Mouse (Mus musculus) midbrain, embryonic 14.5 days (tissue): ENCODE results near the gene Degs2. TPM values are rescaled to one million over a fixed set of nuclear protein-coding genes. Genes with fewer than 3 reads are reported as not detected.

Experiments used
- ATAC-seq: fragments of 200-750 bp; cut with Nextera tagmentation; 2 replicates; pipeline ENCODE4 v1.8.0; 2017; ENCODE audit warnings: moderate number of reproducible peaks, moderate library complexity; ENCODE audit not compliant: low FRiP score, low TSS enrichment
- DNase-seq: peaks from one replicate; pipeline ENCODE4 v3.0.0-alpha.2; 2015
- H3K27ac ChIP-seq: fragments of 300-500 bp; sonication (generic); replicated peaks from 2 replicates; pipeline ENCODE4 v1.5.1; 2014; ENCODE audit warnings: mild to moderate bottlenecking, low read depth, low read length, moderate library complexity
- H3K27me3 ChIP-seq: fragments of 300-500 bp; sonication (generic); 2 replicates; pipeline ENCODE4 v1.6.1; 2014; ENCODE audit warnings: low read length, control low read depth, mixed read lengths; ENCODE audit not compliant: control insufficient read depth, insufficient read depth
- H3K36me3 ChIP-seq: fragments of 300-500 bp; sonication (generic); 2 replicates; pipeline ENCODE4 v1.6.1; 2014; ENCODE audit warnings: low read length, control low read depth; ENCODE audit not compliant: control insufficient read depth, insufficient read depth
- H3K4me1 ChIP-seq: fragments of 300-500 bp; sonication (generic); 2 replicates; pipeline ENCODE4 v1.6.1; 2014; ENCODE audit warnings: mild to moderate bottlenecking, antibody characterized with exemption, low read length, control low read depth; ENCODE audit not compliant: control insufficient read depth, insufficient read depth
- H3K4me2 ChIP-seq: fragments of 300-500 bp; sonication (generic); 2 replicates; pipeline ENCODE4 v1.6.1; 2014; ENCODE audit warnings: mild to moderate bottlenecking, low read length, moderate library complexity
- H3K4me3 ChIP-seq: fragments of 300-500 bp; sonication (generic); replicated peaks from 2 replicates; pipeline ENCODE4 v1.5.1; 2014; ENCODE audit warnings: low read depth, low read length
- H3K9ac ChIP-seq: fragments of 300-500 bp; sonication (generic); replicated peaks from 2 replicates; pipeline ENCODE4 v1.6.1; 2014; ENCODE audit warnings: mild to moderate bottlenecking, low read length, moderate library complexity
- H3K9me3 ChIP-seq: fragments of 300-500 bp; sonication (generic); 2 replicates; pipeline ENCODE4 v1.6.1; 2016; ENCODE audit warnings: low read length, control low read depth, mixed read lengths; ENCODE audit not compliant: control insufficient read depth
- WGBS: fragments of 180-500 bp; shearing (Covaris S2); extraction: QIAGEN DNeasy Blood & Tissue Kit; methylation state at CpG from one replicate; pipeline ENCODE4 v1.1.7; 2014; 5-methylcytosine and 5-hydroxymethylcytosine counted together
- polyA plus RNA-seq: library from polyadenylated mRNA; unstranded; fragments of >200 nt; fragmentation: Nextera tagmentation; extraction: Ambion mirVana; gene quantifications from 2 replicates; pipeline ENCODE4 v1.2.1, GENCODE M21; 2014

The Degs2 gene
- polyA plus RNA-seq, 1 experiment from 2014 or later, result 2.8 TPM

DNA sequence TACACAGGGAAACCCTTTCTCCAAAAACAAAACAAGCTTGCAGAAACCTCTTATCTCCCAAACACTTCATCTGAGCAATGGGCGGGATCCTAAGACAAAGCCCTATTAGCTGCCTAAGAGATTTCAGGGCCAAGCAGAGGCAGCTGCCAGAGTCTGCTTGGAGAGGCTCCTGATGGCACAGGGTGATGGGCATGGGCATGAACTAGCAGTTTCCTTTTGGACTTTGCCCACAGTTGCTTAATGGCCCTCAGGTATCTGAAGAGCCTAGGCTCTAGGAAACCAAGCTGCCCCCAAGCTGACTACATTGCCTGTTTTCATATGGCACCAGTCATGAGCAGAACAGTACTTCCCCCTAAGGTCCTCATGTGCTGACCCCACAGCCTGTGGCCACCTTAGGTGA is 7.9 kb downstream of the Degs2 start:
- 93% methylated on average over 1 of the region's 1 CpGs for WGBS
- ATAC-seq, result no peak
- H3K36me3 ChIP-seq, result peaks cover 12% of the 10 kb centered on the region; the same call in 1 of the 2 replicates

DNA sequence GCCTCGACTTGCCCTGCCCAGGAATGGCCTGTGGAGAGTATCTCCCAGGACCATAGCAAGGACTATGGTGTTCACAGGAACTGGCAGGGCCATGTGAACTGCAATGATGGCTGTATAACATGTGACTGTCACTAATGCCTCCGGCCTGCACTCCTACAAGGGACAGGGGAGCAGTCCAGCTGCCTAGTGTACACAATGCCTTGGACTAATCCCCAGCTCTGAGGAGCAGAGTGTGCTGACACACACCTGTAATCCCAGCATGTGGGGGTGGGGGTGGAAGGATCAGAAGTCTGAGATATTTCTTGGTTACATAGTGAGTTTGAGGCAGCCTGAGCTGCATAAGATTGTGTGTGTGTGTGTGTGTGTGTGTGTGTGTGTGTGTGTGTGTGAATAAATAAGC is 8.5 kb downstream of the Degs2 start:
- H3K9ac ChIP-seq, result no peak overlapping the region
- H3K4me3 ChIP-seq, result no peak overlapping the region
- H3K27me3 ChIP-seq, result no peaks in the 10 kb centered on the region
- no peak overlapping the region for H3K27ac ChIP-seq
- peaks cover 14% of the 10 kb centered on the region; the same call in 1 of the 2 replicates for H3K36me3 ChIP-seq
- H3K4me1 ChIP-seq, result no peaks in the 10 kb centered on the region
- no peaks in the 10 kb centered on the region for H3K9me3 ChIP-seq
- no peak for ATAC-seq
- no peak for DNase-seq
- H3K4me2 ChIP-seq, result no peak overlapping the region
- WGBS, result 62% methylated on average over 2 of the region's 2 CpGs

More for the DNA sequence above, 7.9 kb downstream of the Degs2 start:
- Histone ChIP-seq H3K4me1 (no peaks in the 10 kb centered on the region), H3K27me3 (no peaks in the 10 kb centered on the region), H3K4me3 (no peak overlapping the region), H3K4me2 (no peak overlapping the region), H3K9me3 (no peaks in the 10 kb centered on the region), H3K27ac (no peak overlapping the region), H3K9ac (no peak overlapping the region)
- DNase-seq, result no peak

- ATAC-seq, result no peak
- H3K36me3 ChIP-seq, result peaks cover 40% of the 10 kb centered on the region
- H3K4me2 ChIP-seq, result no peak overlapping the region
- 89% methylated on average over 9 of the region's 9 CpGs for WGBS
- no peak overlapping the region for H3K9ac ChIP-seq
- no peaks in the 10 kb centered on the region for H3K9me3 ChIP-seq
- no peaks in the 10 kb centered on the region for H3K4me1 ChIP-seq
- H3K27me3 ChIP-seq, result no peaks in the 10 kb centered on the region
- H3K27ac ChIP-seq, result no peak overlapping the region
- no peak for DNase-seq
- H3K4me3 ChIP-seq, result no peak overlapping the region
These were observed 11.6 kb downstream of the Degs2 start for GRCm38 (mm10) chr12:108690529-108690928.

GRCm38 (mm10) chr12:108689167-108689566 is 12.9 kb downstream of the Degs2 start:
- H3K4me2 ChIP-seq, result no peak overlapping the region
- H3K4me3 ChIP-seq, result no peak overlapping the region
- no peaks in the 10 kb centered on the region for H3K4me1 ChIP-seq
- no peak overlapping the region for H3K27ac ChIP-seq
- H3K27me3 ChIP-seq, result no peaks in the 10 kb centered on the region
- WGBS, result 91% methylated on average over 9 of the region's 9 CpGs
- no peak for ATAC-seq
- no peak for DNase-seq
- H3K36me3 ChIP-seq, result peaks cover 52% of the 10 kb centered on the region
- no peaks in the 10 kb centered on the region for H3K9me3 ChIP-seq
- H3K9ac ChIP-seq, result no peak overlapping the region

GRCm38 (mm10) chr12:108686926-108687325 is 15.2 kb downstream of the Degs2 start:
- no peak for ATAC-seq
- H3K4me2 ChIP-seq, result no peak overlapping the region
- H3K9me3 ChIP-seq, result no peaks in the 10 kb centered on the region
- DNase-seq, result no peak
- no peak overlapping the region for H3K9ac ChIP-seq
- H3K4me1 ChIP-seq, result no peaks in the 10 kb centered on the region
- no peaks in the 10 kb centered on the region for H3K27me3 ChIP-seq
- WGBS, result 70% methylated on average over 6 of the region's 6 CpGs
- H3K36me3 ChIP-seq, result peaks cover 74% of the 10 kb centered on the region
- H3K4me3 ChIP-seq, result no peak overlapping the region
- no peak overlapping the region for H3K27ac ChIP-seq

- no peaks in the 10 kb centered on the region for H3K9me3 ChIP-seq
- peaks cover 79% of the 10 kb centered on the region for H3K36me3 ChIP-seq
- no peak overlapping the region for H3K9ac ChIP-seq
- no peak overlapping the region for H3K4me3 ChIP-seq
- no peak for ATAC-seq
- 86% methylated on average over 6 of the region's 6 CpGs for WGBS
- no peaks in the 10 kb centered on the region for H3K4me1 ChIP-seq
- H3K4me2 ChIP-seq, result no peak overlapping the region
- H3K27me3 ChIP-seq, result no peaks in the 10 kb centered on the region
- no peak for DNase-seq
- H3K27ac ChIP-seq, result no peak overlapping the region
These were observed 15.7 kb downstream of the Degs2 start for GRCm38 (mm10) chr12:108686463-108686862.

GRCm38 (mm10) chr12:108682240-108683023 is 19.7 kb downstream of the Degs2 start:
- no peak overlapping the region for H3K4me3 ChIP-seq
- no peaks in the 10 kb centered on the region for H3K27me3 ChIP-seq
- H3K27ac ChIP-seq, result no peak overlapping the region
- no peak for ATAC-seq
- H3K4me1 ChIP-seq, result no peaks in the 10 kb centered on the region
- WGBS, result 95% methylated on average over 13 of the region's 13 CpGs
- H3K36me3 ChIP-seq, result peaks cover 88% of the 10 kb centered on the region
- no peak for DNase-seq
- no peak overlapping the region for H3K9ac ChIP-seq
- no peak overlapping the region for H3K4me2 ChIP-seq
- H3K9me3 ChIP-seq, result no peaks in the 10 kb centered on the region

DNA sequence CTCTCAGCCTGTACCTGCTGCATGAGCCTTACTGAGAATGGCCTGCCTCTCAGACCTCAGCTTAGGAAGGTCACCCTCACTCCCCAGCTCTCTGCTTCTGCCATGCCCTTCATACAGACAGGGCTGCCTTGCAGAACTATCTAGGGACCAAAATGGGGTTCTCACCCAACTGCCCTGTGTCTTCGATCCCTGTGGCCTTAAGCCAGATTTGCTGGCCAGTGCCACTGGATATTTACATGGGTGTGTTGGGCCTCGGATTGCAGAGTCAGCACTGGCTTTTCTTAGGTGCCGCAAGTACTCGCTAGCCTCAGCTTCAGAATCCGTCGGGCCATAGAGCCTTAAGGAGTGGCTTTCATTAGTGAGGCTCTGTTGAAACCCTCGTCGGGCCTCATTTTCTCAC is 21.3 kb downstream of the Degs2 start:
- H3K9ac ChIP-seq, result no peak overlapping the region
- no peak overlapping the region for H3K27ac ChIP-seq
- peaks cover 92% of the 10 kb centered on the region for H3K36me3 ChIP-seq
- H3K9me3 ChIP-seq, result no peaks in the 10 kb centered on the region
- ATAC-seq, result no peak
- no peak overlapping the region for H3K4me2 ChIP-seq
- no peak overlapping the region for H3K4me3 ChIP-seq
- WGBS, result 97% methylated on average over 8 of the region's 8 CpGs
- no peak for DNase-seq
- no peaks in the 10 kb centered on the region for H3K27me3 ChIP-seq
- H3K4me1 ChIP-seq, result no peaks in the 10 kb centered on the region

- no peak for ATAC-seq
- no peaks in the 10 kb centered on the region for H3K27me3 ChIP-seq
- no peak overlapping the region for H3K27ac ChIP-seq
- 89% methylated on average over 4 of the region's 4 CpGs for WGBS
- H3K4me1 ChIP-seq, result no peaks in the 10 kb centered on the region
- H3K36me3 ChIP-seq, result peaks cover 90% of the 10 kb centered on the region
- H3K4me2 ChIP-seq, result no peak overlapping the region
- no peak overlapping the region for H3K4me3 ChIP-seq
- no peak for DNase-seq
- H3K9ac ChIP-seq, result no peak overlapping the region
- H3K9me3 ChIP-seq, result no peaks in the 10 kb centered on the region
These were observed 23.7 kb downstream of the Degs2 start for GRCm38 (mm10) chr12:108678366-108678765.
